Mouse (Mus musculus): ENCODE results near the gene Gm15107.
"Not testable (repeated sequence)": the region's sequence is repeated elsewhere in the genome, so short reads cannot be mapped to it uniquely, and the experiment has no call there.

Gm15107 gene

GRCm38 (mm10) chrX:148180424-148180823 is at the start of gene Gm15107:
Gene Gm15107, plus strand, starts transcription at chrX:148180724.
- not testable (repeated sequence) for DNase-seq (ENCODE audit: low read depth, low spot score)
